Mouse (Mus musculus): ENCODE measurements around the gene Stxbp3.

Gene Stxbp3

GRCm38 (mm10) chr3:108795554-108796299 is 44.6 kb downstream of the Stxbp3 start:
- no peak for DNase-seq

- no peak for DNase-seq
Measured at GRCm38 (mm10) chr3:108794780-108795179, 45.5 kb downstream of the Stxbp3 start.

- DNase-seq, result no peak
Measured at GRCm38 (mm10) chr3:108792420-108792819, 47.9 kb downstream of the Stxbp3 start.

GRCm38 (mm10) chr3:108791054-108791706 is 49.1 kb downstream of the Stxbp3 start:
- no peak for DNase-seq

- DNase-seq, result no peak
Measured at GRCm38 (mm10) chr3:108790499-108790898, 49.8 kb downstream of the Stxbp3 start.

- no peak for DNase-seq
Measured at GRCm38 (mm10) chr3:108789299-108789698, 51.0 kb downstream of the Stxbp3 start.

GRCm38 (mm10) chr3:108788455-108788794 is 51.9 kb downstream of the Stxbp3 start:
- DNase-seq, result no peak

GRCm38 (mm10) chr3:108787754-108788454 is 52.4 kb downstream of the Stxbp3 start:
- DNase-seq, result no peak

GRCm38 (mm10) chr3:108786520-108786919 is 53.8 kb downstream of the Stxbp3 start:
- DNase-seq, result no peak

- no peak for DNase-seq
Measured at GRCm38 (mm10) chr3:108782364-108782895, 57.9 kb downstream of the Stxbp3 start.

- DNase-seq, result no peak
Measured at GRCm38 (mm10) chr3:108781884-108782270, 58.4 kb downstream of the Stxbp3 start.

- DNase-seq, result peak in 1 of 2 experiments; percentile 25
Measured at GRCm38 (mm10) chr3:108781238-108781883, 59.0 kb downstream of the Stxbp3 start.

- no peak for DNase-seq
Measured at GRCm38 (mm10) chr3:108778761-108779540, 61.4 kb downstream of the Stxbp3 start.

GRCm38 (mm10) chr3:108772811-108773210 is 67.5 kb downstream of the Stxbp3 start:
- DNase-seq, result no peak

GRCm38 (mm10) chr3:108772211-108772610 is 68.1 kb downstream of the Stxbp3 start:
- DNase-seq, result peak in 1 of 2 experiments; percentile 27

GRCm38 (mm10) chr3:108770725-108771368 is 69.5 kb downstream of the Stxbp3 start:
- DNase-seq, result peak; percentile 75 to 81

GRCm38 (mm10) chr3:108769547-108769946 is 70.8 kb downstream of the Stxbp3 start:
- no peak for DNase-seq

- DNase-seq, result peak; percentile 26 to 38
Measured at GRCm38 (mm10) chr3:108767416-108767815, 72.9 kb downstream of the Stxbp3 start.

GRCm38 (mm10) chr3:108766943-108767342 is 73.4 kb downstream of the Stxbp3 start:
- no peak for DNase-seq

GRCm38 (mm10) chr3:108765476-108765875 is 74.8 kb downstream of the Stxbp3 start:
- DNase-seq, result no peak

- peak; percentile 28 to 43 for DNase-seq
Measured at GRCm38 (mm10) chr3:108764976-108765375, 75.3 kb downstream of the Stxbp3 start.

GRCm38 (mm10) chr3:108763691-108764090 is 76.6 kb downstream of the Stxbp3 start:
- DNase-seq, result no peak
